Mouse (Mus musculus): ENCODE measurements around the gene Il4i1. TPM values are rescaled to one million over a fixed set of nuclear protein-coding genes. Genes with fewer than 3 reads are reported as not detected.

Gene Il4i1
- polyA plus RNA-seq, 1 experiment from 2014 or later = 0.88 TPM

- 34% methylated on average over 8 of the region's 8 CpGs for WGBS
- no peaks in the 10 kb centered on the region for H3K27me3 ChIP-seq (ENCODE audit: insufficient read depth, low read length)
- H3K4me2 ChIP-seq (ENCODE audit: low read length) = peak overlapping the region; percentile 92
- no peak for TF ChIP-seq CTCF (IDR thresholded peaks at IDR 0.05; ENCODE audit: low read depth)
- peak; percentile 76 for DNase-seq (ENCODE audit: low spot score)
- peak overlapping the region; percentile 82 for H3K9ac ChIP-seq (ENCODE audit: low read depth, low read length)
- peaks cover 28% of the 10 kb centered on the region for H3K4me1 ChIP-seq (replicated peaks; ENCODE audit: insufficient read depth, low read length)
- no peaks in the 10 kb centered on the region for H3K9me3 ChIP-seq (replicated peaks; ENCODE audit: low read length)
- H3K27ac ChIP-seq = peak overlapping the region; percentile 92
- no peak for ATAC-seq (replicated peaks; ENCODE audit: low FRiP score, low read depth)
- H3K36me3 ChIP-seq (ENCODE audit: insufficient read depth, low read length) = peaks cover 10% of the 10 kb centered on the region
- H3K4me3 ChIP-seq (replicated peaks; ENCODE audit: low read depth, low read length) = peak overlapping the region; percentile 73
Observed at GRCm38 (mm10) chr7:44857905-44858304, 41.7 kb downstream of the Il4i1 start.

- Histone ChIP-seq H3K36me3 (ENCODE audit: insufficient read depth, low read length) (peaks cover 27% of the 10 kb centered on the region), H3K4me3 (replicated peaks; ENCODE audit: low read depth, low read length) (no peak overlapping the region), H3K9ac (ENCODE audit: low read depth, low read length) (no peak overlapping the region), H3K27ac (no peak overlapping the region), H3K4me1 (replicated peaks; ENCODE audit: insufficient read depth, low read length) (peaks cover 18% of the 10 kb centered on the region), H3K4me2 (ENCODE audit: low read length) (no peak overlapping the region), H3K27me3 (ENCODE audit: insufficient read depth, low read length) (no peaks in the 10 kb centered on the region), H3K9me3 (replicated peaks; ENCODE audit: low read length) (no peaks in the 10 kb centered on the region)
- ATAC-seq (replicated peaks; ENCODE audit: low FRiP score, low read depth) (no peak), DNase-seq (ENCODE audit: low spot score) (no peak)
- TF ChIP-seq CTCF (IDR thresholded peaks at IDR 0.05; ENCODE audit: low read depth) = no peak
- 90% methylated on average over 11 of the region's 11 CpGs for WGBS
Observed at GRCm38 (mm10) chr7:44859896-44860295, 43.7 kb downstream of the Il4i1 start.

- Histone ChIP-seq H3K4me2 (ENCODE audit: low read length) (no peak overlapping the region), H3K4me1 (replicated peaks; ENCODE audit: insufficient read depth, low read length) (peaks cover 14% of the 10 kb centered on the region), H3K27ac (peak overlapping the region; percentile 56), H3K36me3 (ENCODE audit: insufficient read depth, low read length) (peaks cover 36% of the 10 kb centered on the region), H3K9me3 (replicated peaks; ENCODE audit: low read length) (no peaks in the 10 kb centered on the region), H3K9ac (ENCODE audit: low read depth, low read length) (no peak overlapping the region), H3K27me3 (ENCODE audit: insufficient read depth, low read length) (no peaks in the 10 kb centered on the region), H3K4me3 (replicated peaks; ENCODE audit: low read depth, low read length) (no peak overlapping the region)
- DNase-seq (ENCODE audit: low spot score) = peak; percentile 90
- WGBS = 53% methylated on average over 22 of the region's 22 CpGs
- ATAC-seq (replicated peaks; ENCODE audit: low FRiP score, low read depth) = peak; percentile 36; the same call in 1 of the 2 replicates
- TF ChIP-seq CTCF (IDR thresholded peaks at IDR 0.05; ENCODE audit: low read depth) = peak; percentile 88
Observed at GRCm38 (mm10) chr7:44860576-44861428, 44.6 kb downstream of the Il4i1 start.

DNA sequence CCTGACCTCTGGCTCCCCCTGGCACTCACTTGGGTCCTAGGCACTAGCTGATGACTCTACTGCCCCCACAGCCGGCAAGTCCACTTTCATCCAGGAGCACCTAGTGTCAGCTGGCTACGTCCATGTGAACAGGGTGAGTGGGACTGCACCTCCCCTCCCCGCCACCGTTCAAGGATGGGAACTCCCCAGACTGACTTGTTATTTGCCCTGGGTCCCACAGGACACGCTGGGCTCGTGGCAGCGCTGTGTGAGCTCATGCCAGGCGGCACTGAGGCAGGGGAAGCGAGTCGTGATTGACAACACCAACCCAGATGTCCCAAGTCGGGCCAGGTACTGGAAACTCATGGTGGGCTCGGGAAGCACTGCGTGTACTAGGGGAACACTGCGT is 45.2 kb downstream of the Il4i1 start:
- no peak for TF ChIP-seq CTCF (IDR thresholded peaks at IDR 0.05; ENCODE audit: low read depth)
- DNase-seq (ENCODE audit: low spot score) = no peak
- peaks cover 38% of the 10 kb centered on the region for H3K36me3 ChIP-seq (ENCODE audit: insufficient read depth, low read length)
- no peak overlapping the region for H3K4me2 ChIP-seq (ENCODE audit: low read length)
- peak overlapping the region; percentile 56 for H3K27ac ChIP-seq
- no peak for ATAC-seq (replicated peaks; ENCODE audit: low FRiP score, low read depth)
- H3K4me1 ChIP-seq (replicated peaks; ENCODE audit: insufficient read depth, low read length) = peaks cover 18% of the 10 kb centered on the region
- 76% methylated on average over 14 of the region's 14 CpGs for WGBS
- H3K9ac ChIP-seq (ENCODE audit: low read depth, low read length) = no peak overlapping the region
- no peak overlapping the region for H3K4me3 ChIP-seq (replicated peaks; ENCODE audit: low read depth, low read length)
- no peaks in the 10 kb centered on the region for H3K27me3 ChIP-seq (ENCODE audit: insufficient read depth, low read length)
- no peaks in the 10 kb centered on the region for H3K9me3 ChIP-seq (replicated peaks; ENCODE audit: low read length)

GRCm38 (mm10) chr7:44862434-44862833 is 46.2 kb downstream of the Il4i1 start:
- Histone ChIP-seq H3K9me3 (replicated peaks; ENCODE audit: low read length) (no peaks in the 10 kb centered on the region), H3K4me1 (replicated peaks; ENCODE audit: insufficient read depth, low read length) (peaks cover 28% of the 10 kb centered on the region), H3K36me3 (ENCODE audit: insufficient read depth, low read length) (peaks cover 38% of the 10 kb centered on the region), H3K4me2 (ENCODE audit: low read length) (no peak overlapping the region), H3K27me3 (ENCODE audit: insufficient read depth, low read length) (no peaks in the 10 kb centered on the region), H3K4me3 (replicated peaks; ENCODE audit: low read depth, low read length) (no peak overlapping the region), H3K27ac (no peak overlapping the region), H3K9ac (ENCODE audit: low read depth, low read length) (no peak overlapping the region)
- no peak for ATAC-seq (replicated peaks; ENCODE audit: low FRiP score, low read depth)
- WGBS = 74% methylated on average over 8 of the region's 8 CpGs
- no peak for TF ChIP-seq CTCF (IDR thresholded peaks at IDR 0.05; ENCODE audit: low read depth)
- DNase-seq (ENCODE audit: low spot score) = no peak

GRCm38 (mm10) chr7:44863210-44863609 is 47.0 kb downstream of the Il4i1 start:
- TF ChIP-seq CTCF (IDR thresholded peaks at IDR 0.05; ENCODE audit: low read depth) = no peak
- DNase-seq (ENCODE audit: low spot score) = no peak
- H3K4me2 ChIP-seq (ENCODE audit: low read length) = no peak overlapping the region
- no peaks in the 10 kb centered on the region for H3K27me3 ChIP-seq (ENCODE audit: insufficient read depth, low read length)
- H3K4me3 ChIP-seq (replicated peaks; ENCODE audit: low read depth, low read length) = no peak overlapping the region
- H3K9me3 ChIP-seq (replicated peaks; ENCODE audit: low read length) = no peaks in the 10 kb centered on the region
- H3K36me3 ChIP-seq (ENCODE audit: insufficient read depth, low read length) = peaks cover 38% of the 10 kb centered on the region
- peaks cover 29% of the 10 kb centered on the region for H3K4me1 ChIP-seq (replicated peaks; ENCODE audit: insufficient read depth, low read length)
- H3K27ac ChIP-seq = no peak overlapping the region
- ATAC-seq (replicated peaks; ENCODE audit: low FRiP score, low read depth) = no peak
- 89% methylated on average over 14 of the region's 14 CpGs for WGBS
- no peak overlapping the region for H3K9ac ChIP-seq (ENCODE audit: low read depth, low read length)

Measured in kidney, postnatal 0 days (tissue).